Mouse (Mus musculus) ES-Bruce4 (cell line): ENCODE measurements around the gene Gfra1. TPM values are rescaled to one million over a fixed set of nuclear protein-coding genes. Genes with fewer than 3 reads are reported as not detected.

Experiments used
- H3K27ac ChIP-seq: 2 replicates; pipeline ENCODE4 v1.5.1; 2012; ENCODE audit warnings: low read length, inconsistent platforms; ENCODE audit not compliant: insufficient read depth
- H3K27me3 ChIP-seq: 2 replicates; pipeline ENCODE4 v1.6.1; 2012; ENCODE audit warnings: mild to moderate bottlenecking, low read length, inconsistent platforms; ENCODE audit not compliant: control insufficient read depth, poor library complexity, insufficient read depth, severe bottlenecking
- H3K36me3 ChIP-seq: 2 replicates; pipeline ENCODE4 v1.6.1; 2012; ENCODE audit warnings: inconsistent platforms, mild to moderate bottlenecking, low read length, moderate library complexity; ENCODE audit not compliant: control insufficient read depth, poor library complexity, insufficient read depth, severe bottlenecking
- H3K4me1 ChIP-seq: one replicate; pipeline ENCODE4 v1.8.1; 2011; ENCODE audit warnings: low read length; ENCODE audit not compliant: control insufficient read depth, insufficient read depth
- H3K4me3 ChIP-seq: 2 replicates; pipeline ENCODE4 v1.5.1; 2011; ENCODE audit warnings: low read depth, mild to moderate bottlenecking, low read length
- H3K9ac ChIP-seq: 2 replicates; pipeline ENCODE4 v1.6.1; 2012; ENCODE audit warnings: low read depth, mild to moderate bottlenecking, inconsistent platforms; ENCODE audit not compliant: poor library complexity, severe bottlenecking
- H3K9me3 ChIP-seq: replicated peaks from 2 replicates; pipeline ENCODE4 v1.6.1; 2012; ENCODE audit warnings: mild to moderate bottlenecking, low read length, inconsistent platforms; ENCODE audit not compliant: control insufficient read depth, poor library complexity, insufficient read depth, severe bottlenecking
- CTCF ChIP-seq: IDR thresholded peaks from one replicate; pipeline ENCODE4 v1.8.1; 2011; ENCODE audit warnings: low read depth, low read length
- EP300 ChIP-seq: IDR thresholded peaks from 2 replicates; pipeline ENCODE4 v1.6.1; 2011; ENCODE audit warnings: low read depth, low read length; ENCODE audit not compliant: insufficient read depth
- POLR2A ChIP-seq: IDR thresholded peaks from one replicate; pipeline ENCODE4 v1.8.1; 2011; ENCODE audit warnings: low read length; ENCODE audit not compliant: insufficient read depth
- polyA plus RNA-seq: library from polyadenylated mRNA; stranded (reverse); fragments of >200 nt; gene quantifications from 2 replicates; pipeline ENCODE4 v1.2.4, GENCODE M21; 2011; ENCODE audit warnings: low read depth; ENCODE audit not compliant: missing spikeins, insufficient read depth, insufficient read length

Gene Gfra1
- polyA plus RNA-seq, 1 experiment, result 0.58 TPM

DNA sequence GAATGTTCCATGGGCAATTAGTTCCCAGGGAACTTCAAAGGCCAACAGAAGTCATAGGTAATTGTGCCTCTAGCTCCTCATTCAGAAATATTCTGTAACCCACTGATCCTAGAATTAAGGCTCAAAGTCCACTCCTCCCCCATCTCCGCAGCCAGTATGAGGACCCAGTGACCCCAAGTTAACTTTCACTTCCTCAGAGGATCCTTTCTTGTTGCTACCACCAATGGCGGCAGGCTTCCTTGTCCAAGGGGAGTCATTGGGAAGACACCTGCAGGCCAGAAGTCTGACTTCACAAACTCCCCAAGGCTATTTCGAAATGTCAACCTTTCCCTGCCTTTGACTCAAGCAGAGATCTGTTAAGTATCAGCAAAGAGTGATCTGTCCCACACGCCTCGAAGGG lies 253.1 kb downstream of the Gfra1 start:
- H3K9ac ChIP-seq, result no peak overlapping the region
- no peaks in the 10 kb centered on the region for H3K36me3 ChIP-seq
- no peaks in the 10 kb centered on the region for H3K9me3 ChIP-seq
- no peaks in the 10 kb centered on the region for H3K4me1 ChIP-seq
- no peaks in the 10 kb centered on the region for H3K27me3 ChIP-seq
- TF ChIP-seq POLR2A (no peak), EP300 (no peak), CTCF (no peak)
- no peak overlapping the region for H3K27ac ChIP-seq
- no peak overlapping the region for H3K4me3 ChIP-seq

DNA sequence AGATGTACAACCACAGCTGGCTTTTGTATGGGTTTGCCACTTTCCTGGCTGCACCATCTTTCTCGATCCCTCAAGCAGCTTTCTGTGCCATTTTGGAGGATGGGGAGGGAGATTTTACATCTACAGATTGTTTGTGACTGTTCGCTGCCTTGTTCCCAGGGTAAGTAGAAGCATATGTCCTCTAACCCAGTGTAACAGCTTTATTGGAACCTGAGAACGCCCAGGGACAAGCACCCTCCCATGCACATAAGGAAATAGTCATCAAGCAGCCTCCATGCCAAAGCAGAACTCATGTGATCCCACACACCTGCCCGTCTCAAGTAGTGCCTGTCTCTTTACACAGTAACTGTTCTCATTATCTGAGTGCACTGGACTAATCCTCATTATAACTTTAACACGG lies 256.0 kb downstream of the Gfra1 start:
- TF ChIP-seq POLR2A, result no peak
- TF ChIP-seq EP300, result no peak
- no peak for TF ChIP-seq CTCF
- Histone ChIP-seq H3K9ac (no peak overlapping the region), H3K9me3 (no peaks in the 10 kb centered on the region), H3K4me3 (no peak overlapping the region), H3K36me3 (no peaks in the 10 kb centered on the region), H3K4me1 (no peaks in the 10 kb centered on the region), H3K27me3 (no peaks in the 10 kb centered on the region), H3K27ac (no peak overlapping the region)

DNA sequence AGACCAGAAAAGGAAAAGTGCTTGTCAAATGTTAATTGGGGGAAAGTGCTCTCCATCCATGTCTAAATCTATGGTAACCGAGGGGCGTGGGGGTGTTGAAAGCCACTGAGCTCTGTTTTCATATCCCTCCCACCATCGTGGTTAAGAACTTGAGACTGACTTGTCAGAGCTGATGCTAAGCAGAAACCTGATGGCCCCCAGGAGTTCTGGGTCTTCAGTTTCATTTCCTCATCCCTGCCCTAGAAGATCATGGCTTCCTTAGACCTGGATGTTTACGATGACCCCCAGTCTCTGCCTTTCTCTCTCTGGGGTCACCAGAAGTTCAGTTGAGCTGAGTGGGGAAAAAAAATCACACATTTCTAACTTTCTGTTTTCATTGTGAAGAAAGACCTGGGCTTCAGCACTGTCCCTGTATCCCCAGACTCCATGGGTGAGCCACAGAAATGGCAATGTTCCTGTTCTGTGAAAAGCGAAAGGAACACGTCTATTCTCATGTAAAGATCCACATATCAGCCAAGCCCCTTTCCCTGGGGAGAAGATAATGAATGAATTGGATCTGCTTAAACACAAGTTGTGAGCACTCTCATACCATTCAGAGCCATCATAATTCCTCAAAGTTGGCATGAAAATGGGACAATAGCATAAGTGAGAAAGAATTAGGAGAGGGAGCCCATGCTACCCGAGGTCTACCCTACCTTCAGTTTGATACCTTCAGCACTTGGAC lies 261.8 kb downstream of the Gfra1 start:
- H3K27me3 ChIP-seq, result no peaks in the 10 kb centered on the region
- H3K9ac ChIP-seq, result no peak overlapping the region
- no peaks in the 10 kb centered on the region for H3K9me3 ChIP-seq
- no peak overlapping the region for H3K27ac ChIP-seq
- H3K4me1 ChIP-seq, result no peaks in the 10 kb centered on the region
- no peak for TF ChIP-seq EP300
- TF ChIP-seq CTCF, result no peak
- no peak for TF ChIP-seq POLR2A
- no peak overlapping the region for H3K4me3 ChIP-seq
- H3K36me3 ChIP-seq, result no peaks in the 10 kb centered on the region

DNA sequence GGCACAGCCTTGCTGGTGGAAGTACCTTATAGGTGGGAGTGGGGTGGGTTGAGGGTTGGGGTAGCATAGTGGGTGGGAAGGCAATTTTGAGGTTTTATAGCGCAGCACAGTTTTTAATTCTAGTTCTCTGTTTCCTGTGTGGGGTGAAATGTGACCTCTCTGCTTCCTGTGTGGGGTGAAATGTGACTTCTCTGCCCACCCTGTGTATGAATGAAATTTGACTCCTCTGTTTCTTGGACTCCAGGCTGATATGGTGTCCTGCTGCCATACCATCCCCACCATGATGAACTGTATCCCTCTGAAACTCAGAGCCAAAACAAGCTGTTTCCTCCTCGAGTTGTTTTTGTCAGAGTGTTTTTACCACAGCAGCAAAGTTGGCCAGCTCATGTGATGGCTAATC lies 264.8 kb downstream of the Gfra1 start:
- Histone ChIP-seq H3K4me3 (no peak overlapping the region), H3K4me1 (no peaks in the 10 kb centered on the region), H3K9me3 (no peaks in the 10 kb centered on the region), H3K27me3 (no peaks in the 10 kb centered on the region), H3K36me3 (no peaks in the 10 kb centered on the region), H3K27ac (no peak overlapping the region), H3K9ac (no peak overlapping the region)
- TF ChIP-seq CTCF (no peak), EP300 (no peak), POLR2A (no peak)

DNA sequence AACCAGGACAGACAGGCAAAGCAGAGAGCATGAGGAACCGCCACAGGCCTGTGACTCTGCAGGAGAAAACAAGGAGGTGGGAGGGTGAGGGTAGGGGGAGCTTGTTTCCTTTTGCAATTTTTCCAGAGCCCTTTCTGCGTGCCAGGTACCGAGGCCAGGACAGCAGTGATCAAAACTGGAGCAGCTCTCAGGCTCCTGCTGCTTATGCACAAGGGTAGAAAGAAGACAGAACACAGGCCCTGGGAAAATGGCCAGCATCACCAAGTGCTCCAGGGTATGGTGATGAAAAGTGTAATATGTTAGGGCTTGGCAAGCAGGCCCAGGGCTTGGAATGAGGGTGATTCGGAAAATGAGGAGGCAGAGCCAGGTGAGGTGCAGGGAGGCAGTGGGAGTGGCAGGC lies 269.2 kb downstream of the Gfra1 start:
- Histone ChIP-seq H3K4me3 (no peak overlapping the region), H3K9me3 (no peaks in the 10 kb centered on the region), H3K9ac (no peak overlapping the region), H3K27me3 (no peaks in the 10 kb centered on the region), H3K27ac (no peak overlapping the region), H3K36me3 (no peaks in the 10 kb centered on the region), H3K4me1 (no peaks in the 10 kb centered on the region)
- TF ChIP-seq EP300 (no peak), CTCF (no peak), POLR2A (no peak)

Other genes starting within 250 kb of the Gfra1 start
- gene Ccdc172, start 56.1 kb upstream of the Gfra1 start, polyA plus RNA-seq, result not detected in 2 replicates
- not detected in 2 replicates for gene Pnlip, start 196.6 kb upstream of the Gfra1 start, polyA plus RNA-seq